Mouse (Mus musculus) layer of hippocampus, adult 9-10 months (tissue): ENCODE measurements around the gene Timm50.

Experiments
- DNase-seq: peaks from one replicate; pipeline ENCODE4 v3.0.0; 2022; ENCODE audit warnings: low spot score

The Timm50 gene

GRCm38 (mm10) chr7:28325293-28325692, 13.4 kb upstream of the Timm50 start:
- no peak for DNase-seq

GRCm38 (mm10) chr7:28321974-28322720, 10.3 kb upstream of the Timm50 start:
- no peak for DNase-seq

- no peak for DNase-seq
Measured at GRCm38 (mm10) chr7:28318714-28319113, 6.8 kb upstream of the Timm50 start.

GRCm38 (mm10) chr7:28318036-28318435, 6.2 kb upstream of the Timm50 start:
- DNase-seq = no peak

GRCm38 (mm10) chr7:28311151-28311925, 534 bp downstream of the Timm50 start:
- DNase-seq = no peak

GRCm38 (mm10) chr7:28309737-28310136, 2.1 kb downstream of the Timm50 start:
- no peak for DNase-seq

GRCm38 (mm10) chr7:28306216-28306615, 5.7 kb downstream of the Timm50 start:
- DNase-seq = no peak

GRCm38 (mm10) chr7:28305641-28306040, 6.2 kb downstream of the Timm50 start:
- DNase-seq = no peak

GRCm38 (mm10) chr7:28301616-28302433, 10.0 kb downstream of the Timm50 start, which contains the start of gene Dll3:
Gene Dll3 (minus strand): TSS chr7:28302238.
- no peak for DNase-seq

GRCm38 (mm10) chr7:28298837-28299625, 12.8 kb downstream of the Timm50 start:
- DNase-seq = peak; percentile 38

GRCm38 (mm10) chr7:28294481-28294880, 17.4 kb downstream of the Timm50 start:
- no peak for DNase-seq

GRCm38 (mm10) chr7:28290638-28291590, 21.0 kb downstream of the Timm50 start, which contains the start of gene Selenov:
Gene Selenov (minus strand): TSS chr7:28291186.
- DNase-seq = no peak

- DNase-seq = no peak
Measured at GRCm38 (mm10) chr7:28290165-28290564, 21.7 kb downstream of the Timm50 start.

GRCm38 (mm10) chr7:28280630-28281029, 31.2 kb downstream of the Timm50 start:
- no peak for DNase-seq

GRCm38 (mm10) chr7:28278279-28278652, 33.6 kb downstream of the Timm50 start:
- no peak for DNase-seq

- peak; percentile 87 for DNase-seq
Measured at GRCm38 (mm10) chr7:28277615-28278278, 34.1 kb downstream of the Timm50 start, which contains the start of gene Eid2b. Gene Eid2b (plus strand): TSS chr7:28277739.

GRCm38 (mm10) chr7:28277237-28277614, 34.6 kb downstream of the Timm50 start:
- DNase-seq = no peak

GRCm38 (mm10) chr7:28271761-28272160, 40.1 kb downstream of the Timm50 start:
- no peak for DNase-seq

GRCm38 (mm10) chr7:28269355-28269754, 42.5 kb downstream of the Timm50 start:
- DNase-seq = no peak

GRCm38 (mm10) chr7:28268576-28268975, 43.3 kb downstream of the Timm50 start:
- DNase-seq = no peak
